Mouse (Mus musculus) spleen, adult 2 months (tissue): ENCODE results near the gene Slc29a1. TPM values are rescaled to one million over a fixed set of nuclear protein-coding genes. Genes with fewer than 3 reads are reported as not detected.

Experiments
- DNase-seq, 2 experiments: peaks; one replicate each; pipeline versions ENCODE4 v3.0.0 to v3.0.0-alpha.2; 2012 to 2021; ENCODE audit warnings: low spot score in 2 of 2, low read depth in 1 of 2
- H3K27ac ChIP-seq: fragments of 200-500 bp; 2 replicates; pipeline ENCODE4 v1.5.1; 2012; ENCODE audit warnings: low read length, inconsistent platforms; ENCODE audit not compliant: insufficient read depth
- H3K27me3 ChIP-seq: fragments of 200-500 bp; 2 replicates; pipeline ENCODE4 v1.6.1; 2012; ENCODE audit warnings: mild to moderate bottlenecking, moderate library complexity, low read length, inconsistent platforms; ENCODE audit not compliant: control insufficient read depth, insufficient read depth
- H3K36me3 ChIP-seq: fragments of 200-500 bp; 2 replicates; pipeline ENCODE4 v1.6.1; 2012; ENCODE audit warnings: mild to moderate bottlenecking, low read length, inconsistent platforms; ENCODE audit not compliant: control insufficient read depth, insufficient read depth
- H3K4me1 ChIP-seq: fragments of 200-500 bp; 2 replicates; pipeline ENCODE4 v1.6.1; 2011; ENCODE audit warnings: inconsistent platforms; ENCODE audit not compliant: control insufficient read depth, insufficient read depth, insufficient read length
- H3K4me3 ChIP-seq: fragments of 200-500 bp; 2 replicates; pipeline ENCODE4 v1.5.1; 2011; ENCODE audit warnings: mild to moderate bottlenecking, inconsistent platforms; ENCODE audit not compliant: insufficient read depth, insufficient read length; ENCODE audit errors: extremely low read depth
- CTCF ChIP-seq: fragments of 200-500 bp; IDR thresholded peaks from 2 replicates; pipeline ENCODE4 v1.5.1; 2011; ENCODE audit warnings: mild to moderate bottlenecking, inconsistent platforms; ENCODE audit not compliant: insufficient read depth, insufficient read length, insufficient replicate concordance; ENCODE audit errors: extremely low read depth
- POLR2A ChIP-seq: fragments of 200-500 bp; IDR thresholded peaks from 2 replicates; pipeline ENCODE4 v1.6.1; 2011; ENCODE audit warnings: low read depth, low read length, inconsistent platforms
- WGBS: fragments of 180-500 bp; shearing (Covaris S2); methylation state at CpG from one replicate; pipeline ENCODE4 v1.1.7; 2018; 5-methylcytosine and 5-hydroxymethylcytosine counted together
- polyA plus RNA-seq: library from polyadenylated mRNA; depleted of rRNA; stranded (reverse); fragments of >200 nt; gene quantifications from 2 replicates; pipeline ENCODE4 v1.2.3, GENCODE M21; 2012

The Slc29a1 gene
- polyA plus RNA-seq, 1 experiment = 122 TPM

DNA sequence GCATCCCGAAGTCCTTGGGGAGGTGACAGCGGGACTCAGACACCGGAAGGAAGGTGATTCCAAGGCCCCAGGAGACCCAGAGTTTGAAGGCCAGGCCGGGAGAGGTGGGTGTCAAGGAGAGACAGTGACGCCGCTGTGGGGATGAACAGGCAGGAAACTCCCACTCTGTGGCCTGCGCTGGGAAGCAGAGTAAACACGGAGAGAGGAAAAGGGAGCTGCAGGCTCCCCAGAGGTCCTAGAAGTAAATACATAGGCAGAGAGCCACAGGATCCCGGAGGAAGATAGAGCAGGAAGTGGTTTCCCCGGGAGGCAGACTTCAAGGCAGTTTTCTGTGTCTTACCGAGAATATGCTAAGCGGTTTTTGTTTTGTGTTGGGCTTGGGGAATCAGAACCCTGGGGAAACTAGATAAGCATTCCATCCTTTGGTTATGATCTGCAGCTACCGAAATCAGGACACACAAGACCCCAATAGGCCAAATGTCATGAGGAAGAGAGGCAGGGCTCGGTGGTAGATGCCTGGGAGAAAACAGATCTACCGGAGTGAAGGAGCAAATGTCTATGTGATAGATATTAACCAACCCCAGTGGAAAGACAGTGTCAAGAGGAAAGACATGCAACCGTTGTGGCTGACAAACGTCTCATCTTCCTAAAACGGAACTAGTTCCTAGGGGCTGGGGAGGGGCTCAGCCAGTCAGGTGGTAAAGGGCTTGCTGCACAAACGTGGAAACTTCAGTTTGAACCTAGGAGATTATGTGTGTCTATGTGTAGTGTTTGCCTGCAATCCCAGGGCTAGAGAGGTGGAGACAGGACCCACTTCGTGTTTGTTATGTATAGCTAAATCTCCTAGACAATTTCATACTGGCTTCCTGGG, 20.2 kb upstream of the Slc29a1 start:
- TF ChIP-seq CTCF (no peak), POLR2A (no peak)
- peak overlapping the region; percentile 37; the same call in 1 of the 2 replicates for H3K4me3 ChIP-seq
- H3K4me1 ChIP-seq = peaks cover 3% of the 10 kb centered on the region; the same call in 1 of the 2 replicates
- H3K27ac ChIP-seq = peak overlapping the region; percentile 62
- WGBS = 2% methylated on average over 20 of the region's 20 CpGs
- no peak for DNase-seq
- no peaks in the 10 kb centered on the region for H3K36me3 ChIP-seq
- H3K27me3 ChIP-seq = no peaks in the 10 kb centered on the region

DNA sequence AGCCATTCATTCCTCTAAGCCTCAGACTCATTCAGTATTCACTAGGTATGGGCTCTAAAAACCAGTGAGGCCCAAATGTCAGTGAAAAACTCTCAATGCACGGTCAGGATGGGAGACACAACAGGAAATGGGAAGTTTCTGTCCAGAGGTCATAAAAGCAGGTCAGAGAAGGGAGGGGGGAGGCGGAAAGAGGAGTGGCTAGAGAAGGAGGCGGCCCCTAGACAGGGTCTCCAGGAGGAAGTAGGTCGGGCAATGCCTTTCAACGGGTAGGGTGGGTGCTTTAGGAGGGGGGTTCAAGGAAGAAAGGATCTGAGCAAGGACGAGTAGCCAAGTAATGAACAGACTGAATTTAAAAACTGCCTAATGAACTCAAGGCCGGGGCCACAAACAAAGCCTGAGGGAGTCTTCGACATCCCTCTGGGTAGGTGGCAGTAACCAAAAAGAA, 19.6 kb upstream of the Slc29a1 start:
- H3K27me3 ChIP-seq = no peaks in the 10 kb centered on the region
- TF ChIP-seq POLR2A = no peak
- no peak for TF ChIP-seq CTCF
- H3K4me3 ChIP-seq = peak overlapping the region; percentile 37; the same call in 1 of the 2 replicates
- no peaks in the 10 kb centered on the region for H3K36me3 ChIP-seq
- peak overlapping the region; percentile 62 for H3K27ac ChIP-seq
- peaks cover 3% of the 10 kb centered on the region; the same call in 1 of the 2 replicates for H3K4me1 ChIP-seq
- WGBS = 8% methylated on average over 8 of the region's 8 CpGs
- peak in 1 of 2 experiments; percentile 30 for DNase-seq

DNA sequence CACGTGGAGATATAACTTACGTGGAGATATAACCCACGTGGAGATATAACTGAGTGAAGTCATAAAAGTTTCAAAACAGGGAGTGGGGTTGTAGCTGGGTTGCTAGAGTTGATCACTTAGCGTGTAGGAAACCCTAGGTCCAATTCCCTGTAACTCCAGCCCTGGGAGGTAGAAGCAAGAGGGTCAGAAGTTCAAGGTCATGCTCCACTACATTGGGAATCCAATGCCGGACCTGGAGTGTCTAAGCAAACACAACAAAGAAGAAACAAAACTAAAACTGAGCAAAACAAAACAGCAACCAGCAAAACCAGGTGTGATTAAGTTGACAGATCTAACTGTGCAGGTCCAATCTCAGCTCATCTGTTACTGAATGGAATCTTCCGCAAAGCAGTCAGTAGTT, 18.2 kb upstream of the Slc29a1 start:
- H3K36me3 ChIP-seq = no peaks in the 10 kb centered on the region
- no peak overlapping the region for H3K27ac ChIP-seq
- H3K4me3 ChIP-seq = no peak overlapping the region
- TF ChIP-seq CTCF = no peak
- TF ChIP-seq POLR2A = no peak
- H3K27me3 ChIP-seq = no peaks in the 10 kb centered on the region
- peaks cover 3% of the 10 kb centered on the region; the same call in 1 of the 2 replicates for H3K4me1 ChIP-seq
- DNase-seq = no peak
- WGBS = 86% methylated on average over 6 of the region's 6 CpGs

DNA sequence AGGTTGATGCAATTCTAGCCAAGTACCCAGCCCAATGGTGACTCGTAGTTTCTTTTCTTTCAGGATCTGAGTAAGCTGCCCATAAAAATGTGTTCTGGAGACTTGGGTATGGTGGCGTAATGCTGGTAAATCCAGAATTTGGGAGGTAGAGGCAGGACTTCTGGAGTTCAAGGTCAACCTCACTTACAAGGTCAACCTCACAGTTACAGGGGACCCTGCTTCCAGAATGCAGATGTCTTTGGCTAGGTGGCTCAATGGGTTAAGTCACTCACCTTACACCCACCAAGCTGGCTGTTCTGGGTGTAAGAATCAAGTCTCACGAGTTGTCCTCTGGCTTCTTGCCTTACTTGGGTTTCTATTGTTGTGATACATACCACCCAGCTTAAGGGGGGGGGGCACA, 17.3 kb upstream of the Slc29a1 start:
- 78% methylated on average over 3 of the region's 3 CpGs for WGBS
- no peak for DNase-seq
- Histone ChIP-seq H3K4me1 (peaks cover 3% of the 10 kb centered on the region; the same call in 1 of the 2 replicates), H3K4me3 (no peak overlapping the region), H3K36me3 (no peaks in the 10 kb centered on the region), H3K27ac (no peak overlapping the region), H3K27me3 (no peaks in the 10 kb centered on the region)
- TF ChIP-seq CTCF (no peak), POLR2A (no peak)

DNA sequence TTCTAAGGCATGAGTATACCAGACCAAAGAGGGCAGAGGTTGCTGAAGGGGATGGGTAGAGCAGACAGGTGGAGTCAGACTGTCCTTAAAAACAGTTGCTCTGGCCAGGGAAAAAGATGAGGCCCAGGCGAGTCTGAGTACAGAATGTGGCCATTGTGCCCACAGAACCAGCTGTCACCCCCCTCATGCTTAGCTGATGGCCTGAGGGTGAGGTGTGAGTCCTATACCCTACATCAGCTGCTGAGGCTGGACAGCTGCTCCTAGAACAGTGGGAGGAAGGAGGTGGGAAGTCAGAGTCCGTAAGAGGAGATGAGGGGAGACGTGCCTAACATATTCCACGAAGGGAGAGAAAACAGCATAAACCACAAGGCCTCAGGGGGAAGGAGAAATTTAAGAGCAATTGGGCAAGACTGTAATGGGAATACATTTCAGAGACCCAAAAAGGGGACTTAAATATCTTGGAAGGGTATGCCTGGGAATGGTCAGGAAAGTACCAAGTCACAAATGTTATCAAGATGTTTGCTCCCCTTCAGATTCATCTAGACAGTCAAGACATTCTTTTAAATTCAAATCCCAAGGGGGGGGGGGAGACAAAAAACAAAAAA, 16.7 kb upstream of the Slc29a1 start:
- Histone ChIP-seq H3K4me3 (no peak overlapping the region), H3K27ac (no peak overlapping the region), H3K27me3 (no peaks in the 10 kb centered on the region), H3K4me1 (peaks cover 3% of the 10 kb centered on the region; the same call in 1 of the 2 replicates), H3K36me3 (no peaks in the 10 kb centered on the region)
- TF ChIP-seq POLR2A (no peak), CTCF (no peak)
- WGBS = 62% methylated on average over 4 of the region's 4 CpGs
- DNase-seq = no peak

DNA sequence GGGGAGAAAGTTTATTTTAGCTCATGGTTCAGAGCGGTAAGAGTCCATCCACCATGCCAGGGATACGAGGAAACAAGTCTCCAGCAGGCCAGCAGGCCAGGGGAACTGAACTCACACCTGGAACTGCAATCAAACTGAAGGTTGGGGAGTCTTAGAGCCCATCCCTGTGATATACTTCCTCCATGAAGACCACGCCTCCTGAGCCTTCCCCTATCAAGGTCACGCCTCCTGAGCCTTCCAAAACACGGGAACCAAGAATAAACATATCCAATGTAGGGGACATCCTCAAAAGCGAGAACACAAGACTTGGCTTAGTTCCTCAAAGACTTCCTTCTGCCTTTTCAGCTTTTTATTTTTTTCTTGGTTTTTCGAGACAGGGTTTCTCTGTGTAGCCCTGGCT, 13.5 kb upstream of the Slc29a1 start:
- no peaks in the 10 kb centered on the region for H3K27me3 ChIP-seq
- 56% methylated on average over 7 of the region's 7 CpGs for WGBS
- H3K4me1 ChIP-seq = no peaks in the 10 kb centered on the region
- no peak for DNase-seq
- H3K36me3 ChIP-seq = no peaks in the 10 kb centered on the region
- no peak for TF ChIP-seq CTCF
- TF ChIP-seq POLR2A = no peak
- H3K27ac ChIP-seq = no peak overlapping the region
- no peak overlapping the region for H3K4me3 ChIP-seq
